Mouse (Mus musculus): ENCODE measurements around the gene Spred3. TPM values are rescaled to one million over a fixed set of nuclear protein-coding genes. Genes with fewer than 3 reads are reported as not detected.

Gene Spred3
- polyA plus RNA-seq, 1 experiment from 2014 or later = 5.9 TPM

GRCm38 (mm10) chr7:29108992-29109955 is 60.9 kb downstream of the Spred3 start:
- peaks cover 7% of the 10 kb centered on the region; the same call in 1 of the 2 replicates for H3K4me1 ChIP-seq (ENCODE audit: control insufficient read depth, insufficient read depth, low read length)
- no peaks in the 10 kb centered on the region for H3K9me3 ChIP-seq (ENCODE audit: control insufficient read depth, low read depth, low read length)
- peak overlapping the region; percentile 21; the same call in 1 of the 2 replicates for H3K9ac ChIP-seq (replicated peaks; ENCODE audit: low read depth, low read length)
- peak overlapping the region; percentile 41 for H3K4me2 ChIP-seq (replicated peaks; ENCODE audit: low read depth, low read length)
- 0 out of 2 replicates have a peak overlapping the region, but pooled peaks have one; percentile 5 for H3K4me3 ChIP-seq (ENCODE audit: low read depth, low read length)
- no peak overlapping the region for H3K27ac ChIP-seq (ENCODE audit: low read length)
- no peaks in the 10 kb centered on the region for H3K36me3 ChIP-seq (ENCODE audit: control insufficient read depth, insufficient read depth, low read length)
- 28% methylated on average over 38 of the region's 38 CpGs for WGBS
- peak; percentile 74; the same call in 1 of the 2 replicates for ATAC-seq (ENCODE audit: insufficient number of reproducible peaks, insufficient read depth, low FRiP score, low read depth)
- no peaks in the 10 kb centered on the region for H3K27me3 ChIP-seq (ENCODE audit: control insufficient read depth, insufficient read depth, low read length)

Other genes with a start within 250 kb of the Spred3 start
- 272 and 280 TPM in 2 replicates for gene Actn4, start 208.1 kb downstream of the Spred3 start, polyA plus RNA-seq (2014; fragmentation: Nextera tagmentation; extraction: Ambion mirVana)
- 413 and 444 TPM in 2 replicates for gene Eif3k, start 188.5 kb downstream of the Spred3 start, polyA plus RNA-seq (2014; fragmentation: Nextera tagmentation; extraction: Ambion mirVana)
- 8.5 and 11.3 TPM in 2 replicates for gene Map4k1, start 188.4 kb downstream of the Spred3 start, polyA plus RNA-seq (2014; fragmentation: Nextera tagmentation; extraction: Ambion mirVana)
- 0.30 and 0.78 TPM in 2 replicates for gene Ryr1, start 45.2 kb downstream of the Spred3 start, polyA plus RNA-seq (2014; fragmentation: Nextera tagmentation; extraction: Ambion mirVana)
- gene Rasgrp4, start 35.6 kb downstream of the Spred3 start, polyA plus RNA-seq (2014; fragmentation: Nextera tagmentation; extraction: Ambion mirVana) = 0.51 and 0.73 TPM in 2 replicates
- gene Fam98c, start 14.2 kb downstream of the Spred3 start, polyA plus RNA-seq (2014; fragmentation: Nextera tagmentation; extraction: Ambion mirVana) = 17.7 and 17.8 TPM in 2 replicates
- 0.38 and 0.49 TPM in 2 replicates for gene Ggn, start 201 bp downstream of the Spred3 start, polyA plus RNA-seq (2014; fragmentation: Nextera tagmentation; extraction: Ambion mirVana)
- gene Psmd8, start 10.3 kb upstream of the Spred3 start, polyA plus RNA-seq (2014; fragmentation: Nextera tagmentation; extraction: Ambion mirVana) = 264 and 268 TPM in 2 replicates
- 0.64 and 1.6 TPM in 2 replicates for gene Catsperg1, start 43.6 kb upstream of the Spred3 start, polyA plus RNA-seq (2014; fragmentation: Nextera tagmentation; extraction: Ambion mirVana)
- 0.73 and 0.98 TPM in 2 replicates for gene Kcnk6, start 62.1 kb upstream of the Spred3 start, polyA plus RNA-seq (2014; fragmentation: Nextera tagmentation; extraction: Ambion mirVana)
- 93.4 and 100.0 TPM in 2 replicates for gene Yif1b, start 67.9 kb upstream of the Spred3 start, polyA plus RNA-seq (2014; fragmentation: Nextera tagmentation; extraction: Ambion mirVana)
- 35.0 and 36.6 TPM in 2 replicates for gene 2200002D01Rik, start 78.1 kb upstream of the Spred3 start, polyA plus RNA-seq (2014; fragmentation: Nextera tagmentation; extraction: Ambion mirVana)
- 386 and 405 TPM in 2 replicates for gene Spint2, start 111.5 kb upstream of the Spred3 start, polyA plus RNA-seq (2014; fragmentation: Nextera tagmentation; extraction: Ambion mirVana)
- 47.4 and 51.3 TPM in 2 replicates for gene Ppp1r14a, start 118.9 kb upstream of the Spred3 start, polyA plus RNA-seq (2014; fragmentation: Nextera tagmentation; extraction: Ambion mirVana)
- 6.0 and 11.0 TPM in 2 replicates for gene Dpf1, start 133.5 kb upstream of the Spred3 start, polyA plus RNA-seq (2014; fragmentation: Nextera tagmentation; extraction: Ambion mirVana)